Mouse (Mus musculus): ENCODE data around the gene Far1.

Gene Far1

DNA sequence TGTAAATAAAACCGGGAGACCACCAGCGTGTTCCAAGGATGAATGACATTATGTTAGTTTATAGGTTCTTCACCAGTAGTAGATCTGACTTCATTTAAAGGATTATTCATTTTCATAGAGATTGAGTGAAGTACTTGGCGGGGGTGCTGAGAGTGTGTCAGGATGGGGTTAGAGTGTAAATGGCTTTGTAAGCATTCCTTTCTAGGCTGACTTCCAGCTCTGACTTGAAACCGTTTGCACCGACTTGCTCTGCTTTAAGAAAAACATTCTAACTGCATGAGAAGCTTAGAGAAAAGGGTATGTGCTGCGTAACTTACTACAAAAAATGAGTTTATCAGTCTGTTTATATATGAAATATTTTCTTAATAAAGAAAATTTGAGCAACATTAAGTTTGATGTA, 57.5 kb downstream of the Far1 start:
- DNase-seq (ENCODE audit: low read depth, low spot score) = no peak

DNA sequence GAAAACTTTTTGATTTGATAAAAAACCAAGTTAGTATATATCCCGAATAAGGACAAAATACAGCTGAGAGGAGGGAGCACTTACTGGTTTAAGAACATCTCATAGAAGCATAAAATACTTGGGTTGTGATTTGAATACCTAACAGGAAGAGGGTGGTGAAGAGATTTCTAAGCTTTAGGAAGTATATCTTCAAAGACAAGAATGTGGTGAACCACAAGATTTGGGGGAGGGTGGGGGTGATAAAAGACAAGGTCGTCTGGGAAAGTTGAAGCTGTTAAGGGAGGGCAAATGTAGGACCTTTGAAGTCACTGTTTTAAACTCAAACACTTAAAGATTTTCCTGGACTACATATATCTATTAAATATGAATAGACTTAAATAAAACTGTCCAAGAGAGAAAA, 59.1 kb downstream of the Far1 start:
- no peak for DNase-seq (ENCODE audit: low read depth, low spot score)

DNA sequence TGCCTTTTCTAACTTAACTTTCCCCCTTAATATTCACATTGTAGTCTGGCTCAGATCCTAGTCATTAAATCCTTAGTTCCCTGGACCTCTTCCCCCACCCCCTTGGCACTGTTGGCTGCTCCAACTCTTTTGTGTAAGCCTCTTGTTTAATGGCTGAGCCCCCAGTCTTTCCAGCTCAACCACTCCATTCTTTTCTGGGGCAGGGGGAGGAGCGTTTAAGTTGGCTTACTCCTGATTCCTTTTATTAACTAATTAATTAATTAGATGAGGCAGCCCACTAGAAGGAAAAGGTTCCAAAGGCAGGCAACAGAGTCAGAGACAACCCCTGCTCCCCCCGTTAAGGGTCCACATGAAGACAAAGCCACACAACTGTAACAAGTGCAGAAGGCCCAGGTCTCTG, 68.5 kb downstream of the Far1 start:
- no peak for DNase-seq (ENCODE audit: low read depth, low spot score)

DNA sequence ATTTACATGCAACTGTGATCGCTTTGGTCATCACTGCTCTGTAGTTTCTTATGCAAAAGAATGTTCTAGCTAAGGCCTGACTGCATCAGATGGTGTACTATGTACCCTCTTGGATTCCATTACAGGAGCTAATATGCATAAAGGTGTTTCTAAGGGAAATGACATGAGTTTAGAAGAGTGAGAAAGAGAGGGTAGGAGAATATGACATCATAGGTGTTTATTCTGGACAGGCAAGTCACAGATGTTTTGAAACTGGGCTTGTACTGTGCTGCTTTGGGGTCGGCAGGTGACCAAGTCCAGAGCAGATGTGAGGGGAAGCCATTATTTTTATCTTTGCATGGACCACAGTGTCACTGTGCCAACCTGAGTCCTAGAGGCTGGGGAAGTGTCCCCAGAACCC, 75.6 kb downstream of the Far1 start:
- DNase-seq (ENCODE audit: low read depth, low spot score) = no peak

DNA sequence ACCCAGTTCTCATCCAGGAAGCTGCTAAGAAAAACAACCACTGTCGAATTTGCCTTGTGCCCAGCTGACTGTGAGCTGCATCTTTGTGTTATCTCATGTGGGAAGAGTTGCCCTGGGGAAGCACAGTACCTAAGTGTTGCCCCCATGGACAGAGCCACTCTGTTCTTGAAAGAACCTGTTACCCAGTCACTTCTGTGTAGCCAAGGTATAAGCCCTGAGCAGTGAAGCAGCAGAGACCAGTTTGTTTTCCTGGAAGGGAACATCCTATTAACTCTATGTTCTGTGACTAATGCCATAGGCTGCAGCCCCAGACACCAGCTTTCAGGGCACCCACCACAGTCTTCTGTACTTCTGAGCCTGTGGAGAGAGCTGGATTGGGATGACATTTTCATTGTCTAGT, 76.7 kb downstream of the Far1 start:
- DNase-seq (ENCODE audit: low read depth, low spot score) = no peak

DNA sequence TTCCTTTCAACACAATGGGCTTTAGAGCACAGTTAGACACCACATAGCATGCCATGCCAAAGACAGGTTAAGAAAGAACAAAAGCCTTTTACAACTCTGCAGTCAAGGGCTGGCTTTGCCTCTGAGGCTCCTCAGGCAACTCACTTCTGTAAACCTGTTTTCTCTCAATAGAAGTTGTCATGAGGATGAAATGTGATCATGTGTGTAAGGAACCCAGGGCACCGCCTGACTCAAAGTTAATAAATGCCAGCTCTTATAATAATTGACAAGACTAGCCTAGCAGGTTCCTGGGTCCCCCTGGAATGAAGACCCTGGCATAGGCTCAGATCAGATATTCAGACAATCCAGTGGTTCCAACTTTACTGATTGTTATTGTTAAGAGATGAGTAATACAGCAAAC, 77.5 kb downstream of the Far1 start:
- DNase-seq (ENCODE audit: low read depth, low spot score) = no peak

DNA sequence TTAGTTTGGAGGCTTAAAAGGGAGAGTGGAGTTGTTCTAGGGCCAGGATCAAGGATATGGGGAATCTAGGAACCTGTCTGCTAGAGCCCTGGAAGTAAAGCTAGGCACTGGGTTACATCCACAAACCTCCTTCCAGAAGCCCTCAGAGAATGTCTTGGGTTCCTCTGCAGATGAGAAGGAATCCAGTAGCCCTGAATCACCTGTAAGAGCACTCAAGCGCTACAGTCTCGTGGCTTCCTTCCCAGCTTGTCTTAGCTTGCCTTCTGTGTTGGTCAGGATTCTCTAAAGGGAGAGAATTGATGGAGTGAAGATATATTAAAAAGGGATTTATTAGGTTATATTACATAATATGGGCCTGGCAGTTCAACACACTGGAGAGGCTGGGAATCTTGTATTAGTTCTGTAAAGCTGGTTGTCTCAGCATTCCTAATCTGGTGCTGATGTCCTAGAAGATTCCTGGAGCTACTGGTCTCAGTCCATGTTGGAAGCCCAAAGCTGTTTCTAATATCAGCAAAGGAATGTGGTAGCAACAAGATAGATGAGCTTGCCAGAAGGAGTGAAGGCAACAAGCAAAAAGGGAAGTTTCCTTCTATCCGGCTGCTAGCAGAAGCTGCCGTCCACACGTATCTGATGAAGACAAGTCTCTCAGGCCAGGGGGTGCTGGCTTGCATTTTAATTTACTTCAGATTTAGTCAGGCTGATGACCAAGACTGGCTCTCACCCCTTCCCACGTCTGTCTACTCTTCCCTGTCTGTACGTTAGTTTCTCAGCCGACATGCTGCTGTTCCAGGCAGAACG, 78.1 kb downstream of the Far1 start:
- no peak for DNase-seq (ENCODE audit: low read depth, low spot score)

DNA sequence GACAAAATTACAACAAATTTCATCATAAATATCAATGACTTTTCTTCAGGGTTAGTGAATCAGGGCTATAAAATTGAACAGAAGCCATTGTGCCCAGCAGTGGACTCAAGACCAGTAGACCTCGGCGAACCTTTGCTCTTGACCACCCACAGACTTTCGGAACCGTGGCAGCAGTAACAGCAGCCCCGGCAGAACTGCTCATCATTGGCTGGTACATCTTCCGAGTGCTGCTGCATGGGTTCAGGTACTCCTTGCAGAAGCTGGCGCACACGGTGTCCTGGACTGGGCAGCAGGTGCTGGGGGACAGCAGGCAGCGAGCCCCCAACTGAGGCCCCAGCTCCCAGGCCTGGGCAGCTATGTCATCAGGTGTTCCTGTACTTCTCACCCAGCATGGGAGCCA, 79.1 kb downstream of the Far1 start:
- no peak for DNase-seq (ENCODE audit: low read depth, low spot score)

DNA sequence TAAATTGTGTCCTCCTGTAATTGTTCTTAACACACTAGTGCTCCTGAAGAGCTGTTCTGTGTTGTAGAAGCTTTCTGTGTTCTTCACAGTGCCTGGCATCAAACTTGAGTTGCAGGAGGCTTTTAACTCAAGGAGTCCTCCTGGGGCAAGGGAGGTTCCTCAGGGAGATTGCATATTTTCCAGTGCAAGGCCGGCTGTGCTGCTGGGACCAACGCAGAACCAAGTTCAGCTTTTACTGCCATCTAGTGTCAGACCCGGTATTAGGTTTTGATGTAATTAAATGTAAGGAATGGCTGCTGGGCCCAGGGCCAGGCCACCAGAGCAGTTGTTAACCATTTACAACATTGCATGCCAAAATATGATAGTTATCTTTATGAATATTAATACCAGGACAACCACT, 80.7 kb downstream of the Far1 start:
- DNase-seq (ENCODE audit: low read depth, low spot score) = peak; percentile 18

DNA sequence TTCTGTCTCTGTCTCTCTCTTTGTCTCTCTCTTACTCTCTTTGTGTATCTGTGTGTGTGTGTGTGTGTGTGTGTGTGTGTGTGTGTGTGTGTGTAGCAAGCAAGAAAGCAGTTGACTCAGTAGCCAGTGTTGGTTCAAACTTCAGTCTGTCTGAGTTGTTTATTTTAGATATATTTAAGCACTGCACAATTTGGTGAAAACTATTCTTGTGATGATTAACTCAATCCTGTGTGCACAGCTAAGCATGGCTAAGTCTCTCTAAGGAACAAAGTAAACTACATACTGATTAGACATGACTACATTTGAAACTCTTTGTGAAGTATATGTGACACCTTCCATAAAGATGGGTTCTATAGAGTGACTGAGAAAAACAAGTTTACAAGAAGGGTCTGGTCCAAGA, 83.6 kb downstream of the Far1 start:
- no peak for DNase-seq (ENCODE audit: low read depth, low spot score)

DNA sequence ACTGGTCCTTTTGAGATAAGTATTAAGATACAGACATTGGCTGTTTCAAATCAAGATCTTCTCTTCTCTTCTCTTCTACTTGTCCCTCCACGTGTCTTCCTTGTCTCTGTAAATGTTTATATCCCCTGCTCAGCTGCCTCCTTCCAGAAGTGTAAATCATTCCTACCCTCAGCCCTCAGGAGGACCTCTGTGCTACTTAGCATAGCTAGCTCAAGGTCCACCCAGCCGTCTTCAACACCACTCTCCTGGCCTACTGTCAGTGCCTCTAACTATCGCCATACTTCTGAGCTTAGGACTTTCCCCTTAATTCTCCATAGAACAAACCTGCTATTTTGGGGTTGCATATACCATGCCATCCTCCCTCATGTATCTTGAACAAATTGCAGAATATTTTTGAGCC, 88.2 kb downstream of the Far1 start:
- no peak for DNase-seq (ENCODE audit: low read depth, low spot score)

DNA sequence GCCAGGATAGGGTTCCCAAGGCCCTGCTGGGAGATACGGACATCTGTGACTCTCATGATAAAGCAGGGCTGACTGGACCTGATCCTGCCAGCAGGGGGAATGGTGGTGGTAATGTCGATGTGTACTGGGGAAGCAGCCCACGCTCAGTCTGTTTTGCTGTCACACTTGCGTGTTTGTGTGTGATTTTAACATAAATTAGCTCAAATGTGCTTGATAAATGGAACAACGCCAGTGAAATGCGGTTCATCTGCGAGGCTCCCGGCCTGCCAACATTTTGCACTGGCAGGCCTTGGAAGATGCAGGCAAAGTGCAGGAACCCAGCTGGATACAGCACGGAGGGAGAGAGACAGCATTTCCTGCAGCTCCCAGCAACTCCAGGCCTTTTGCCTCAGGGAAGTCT, 94.3 kb downstream of the Far1 start:
- peak; percentile 71 for DNase-seq (ENCODE audit: low read depth, low spot score)

DNA sequence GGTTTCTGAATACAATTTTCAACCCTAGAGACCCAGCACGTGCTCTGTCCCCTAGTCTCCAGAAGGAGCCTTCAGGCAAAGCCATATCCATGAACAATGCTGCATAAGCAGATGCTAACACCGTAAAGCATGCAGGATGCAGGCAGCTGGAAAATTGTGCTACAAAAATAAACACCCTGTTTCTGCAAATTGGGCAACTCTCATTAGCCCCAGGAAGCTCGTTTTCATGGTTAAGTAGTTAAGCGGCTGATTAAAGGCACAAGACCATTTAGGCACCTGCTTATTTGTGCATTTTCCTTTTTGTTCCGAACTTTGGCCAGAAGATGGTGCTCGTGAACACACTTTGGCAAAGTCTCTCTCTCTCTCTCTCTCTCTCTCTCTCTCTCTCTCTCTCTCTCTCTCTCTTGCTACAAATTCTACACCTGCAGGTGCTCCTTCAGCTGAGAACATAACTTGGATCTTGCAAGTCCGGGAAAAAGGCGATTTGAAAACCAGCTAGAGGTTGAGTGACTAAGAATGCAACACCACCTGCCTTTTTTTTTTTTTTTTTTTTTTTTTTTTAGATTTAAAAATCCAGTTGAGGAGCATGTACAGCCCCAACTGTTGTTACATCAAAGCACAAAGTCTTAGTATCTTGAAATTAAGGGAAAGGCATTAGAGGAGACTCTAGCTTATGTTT, 95.5 kb downstream of the Far1 start:
- DNase-seq (ENCODE audit: low read depth, low spot score) = peak; percentile 74

DNA sequence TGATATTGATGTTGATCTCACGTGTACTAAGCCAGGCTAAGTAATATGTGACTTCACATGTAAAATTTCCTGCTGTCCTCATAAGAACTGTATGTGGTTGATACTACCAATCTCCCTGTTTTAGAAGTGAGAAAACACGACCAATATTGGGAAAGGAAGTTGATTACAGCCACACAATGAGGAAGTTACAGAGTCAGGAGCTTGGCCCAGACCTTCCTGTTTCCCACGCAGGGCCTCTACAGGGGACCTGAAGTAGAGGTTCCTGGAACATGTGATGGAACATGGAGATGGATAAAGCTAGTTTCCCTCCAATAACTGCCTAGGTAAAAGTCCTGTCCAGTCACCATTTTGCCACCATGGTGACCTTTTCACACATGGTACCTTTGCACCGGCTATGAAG, 99.0 kb downstream of the Far1 start:
- no peak for DNase-seq (ENCODE audit: low read depth, low spot score)

DNA sequence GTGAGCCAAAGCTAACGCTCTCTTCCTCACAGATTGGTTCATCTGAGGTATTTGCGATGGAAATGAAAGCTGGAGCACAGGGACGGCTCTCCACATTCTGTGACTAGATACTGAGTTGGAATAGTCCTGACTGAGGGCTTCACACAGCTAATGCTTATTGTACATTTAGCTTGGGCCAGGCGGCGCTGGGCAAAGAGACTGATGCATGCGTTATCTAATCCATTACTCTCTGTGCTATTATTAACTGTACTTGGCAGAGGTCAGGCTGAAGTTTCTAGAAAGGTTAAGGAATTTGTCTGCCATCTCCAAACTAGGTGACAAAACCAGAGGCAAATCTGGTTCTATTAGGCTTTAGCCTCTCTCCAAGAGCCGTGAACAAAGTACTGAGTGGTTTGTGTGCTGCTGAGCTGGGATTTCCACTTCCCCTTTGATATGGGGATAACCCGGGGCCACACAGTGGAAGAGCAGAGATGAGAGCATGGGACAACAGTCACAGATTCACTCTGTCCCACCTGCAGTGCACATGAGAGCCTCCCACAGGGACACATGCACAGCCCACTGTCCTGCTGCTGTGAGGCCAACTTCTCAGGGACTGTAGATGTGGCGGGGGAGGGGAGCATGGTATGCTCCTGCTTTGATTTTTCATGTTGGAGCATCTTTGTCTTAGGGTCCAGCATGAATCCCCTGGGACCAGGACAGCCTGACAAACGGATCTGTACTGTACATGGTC, 100.7 kb downstream of the Far1 start:
- no peak for DNase-seq (ENCODE audit: low read depth, low spot score)

DNA sequence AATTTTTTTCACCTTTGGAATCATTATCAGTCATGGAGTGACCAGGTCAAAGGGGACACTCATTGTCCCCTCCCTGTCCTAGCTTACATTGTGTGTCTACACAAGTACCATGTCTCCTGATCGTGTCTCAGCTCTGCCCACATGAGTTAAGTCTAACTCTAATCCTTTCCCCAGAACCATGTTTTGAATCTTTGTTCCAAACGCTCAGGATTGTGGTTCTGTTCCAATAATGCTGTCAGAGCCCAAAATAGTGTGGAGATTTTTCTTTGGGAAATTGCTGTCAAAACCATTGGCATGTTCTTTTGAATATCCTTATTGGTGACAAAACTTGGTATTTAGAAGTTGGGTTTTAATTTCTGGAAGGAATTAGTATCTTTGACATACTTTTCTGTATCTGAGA, 105.5 kb downstream of the Far1 start:
- no peak for DNase-seq (ENCODE audit: low read depth, low spot score)

DNA sequence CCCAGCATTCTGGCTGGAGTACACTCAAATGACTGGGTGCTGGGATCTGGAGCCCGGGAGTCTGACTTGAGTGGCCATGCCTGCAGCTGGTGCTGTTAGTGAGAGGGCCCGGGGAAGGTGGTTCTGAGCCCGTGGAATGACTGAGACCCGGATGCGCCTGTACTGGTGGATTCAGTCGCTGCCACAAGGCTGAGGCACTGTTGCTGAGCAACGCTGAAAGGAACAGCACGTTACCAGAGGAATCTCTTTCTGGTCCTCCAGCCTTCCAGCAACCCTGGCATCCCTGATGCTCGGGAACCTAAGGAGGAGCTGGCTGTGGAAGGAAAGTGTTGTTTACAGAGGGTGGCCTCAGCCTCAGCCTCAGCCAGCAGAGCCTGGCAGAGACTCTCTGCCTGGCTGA, 106.1 kb downstream of the Far1 start:
- no peak for DNase-seq (ENCODE audit: low read depth, low spot score)
